Mouse (Mus musculus) naive thymus-derived CD4-positive, alpha-beta T cell, adult 2 months (primary cell): ENCODE results near the gene Fam198b.
"Not testable (repeated sequence)": the region's sequence is repeated elsewhere in the genome, so short reads cannot be mapped to it uniquely, and the experiment has no call there.

Source experiments
- DNase-seq: peaks from one replicate; pipeline ENCODE4 v3.0.0-alpha.2; 2011; ENCODE audit warnings: low read depth

Gene Fam198b

DNA sequence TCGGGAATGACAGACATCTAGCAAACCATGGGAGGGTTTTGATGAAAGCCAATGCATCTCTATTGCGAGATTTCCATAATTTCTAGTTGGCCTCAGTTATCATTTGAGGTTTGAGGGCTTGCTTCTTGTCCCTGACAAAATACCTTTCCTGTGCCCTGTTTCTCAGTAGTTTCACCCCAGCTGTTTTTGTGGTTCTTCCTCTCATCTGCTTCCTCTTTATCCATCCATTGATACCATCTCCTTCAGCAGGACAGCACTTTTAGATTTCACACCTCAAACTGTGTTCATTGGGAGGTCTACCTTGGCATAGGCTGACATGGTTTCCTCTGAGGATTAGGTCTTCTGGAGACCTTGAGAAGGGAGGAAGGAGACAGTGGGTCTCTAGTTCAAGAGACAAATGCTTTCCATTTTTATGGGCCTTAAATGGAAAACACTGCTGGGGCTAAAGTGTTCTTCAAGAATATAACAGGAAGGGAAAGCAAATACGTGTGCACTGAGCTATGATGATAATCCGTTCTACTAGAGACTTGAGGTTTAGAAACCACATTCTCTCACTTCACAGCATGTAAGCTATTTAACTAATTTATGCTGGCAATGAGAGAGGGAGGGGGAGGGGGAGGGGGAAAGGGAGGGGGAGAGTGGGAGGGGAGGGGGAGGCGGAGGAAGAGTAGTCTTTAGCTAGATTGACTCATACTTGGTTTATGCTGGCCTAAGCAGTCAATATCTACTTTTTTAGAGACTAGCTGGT lies 41.8 kb downstream of the Fam198b start:
- no peak for DNase-seq

DNA sequence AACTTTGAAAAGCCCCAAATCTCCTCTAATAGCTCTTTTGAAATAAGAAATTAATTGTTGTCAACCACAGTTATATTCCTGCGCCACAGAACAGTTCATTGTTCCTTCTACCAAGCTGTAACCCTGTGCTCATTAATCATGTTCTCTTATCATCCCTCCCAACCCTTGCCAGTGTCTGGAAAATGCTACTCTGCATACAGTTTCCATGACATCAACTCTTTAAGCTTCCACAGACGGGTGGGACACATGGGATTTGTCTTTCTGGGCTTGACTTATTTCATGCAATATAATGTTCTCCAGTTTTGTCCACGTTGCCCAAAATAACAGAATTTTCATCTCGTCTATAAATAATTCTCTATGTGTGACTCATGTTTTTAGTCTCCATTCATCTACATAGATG lies 42.7 kb downstream of the Fam198b start:
- DNase-seq, result no peak

DNA sequence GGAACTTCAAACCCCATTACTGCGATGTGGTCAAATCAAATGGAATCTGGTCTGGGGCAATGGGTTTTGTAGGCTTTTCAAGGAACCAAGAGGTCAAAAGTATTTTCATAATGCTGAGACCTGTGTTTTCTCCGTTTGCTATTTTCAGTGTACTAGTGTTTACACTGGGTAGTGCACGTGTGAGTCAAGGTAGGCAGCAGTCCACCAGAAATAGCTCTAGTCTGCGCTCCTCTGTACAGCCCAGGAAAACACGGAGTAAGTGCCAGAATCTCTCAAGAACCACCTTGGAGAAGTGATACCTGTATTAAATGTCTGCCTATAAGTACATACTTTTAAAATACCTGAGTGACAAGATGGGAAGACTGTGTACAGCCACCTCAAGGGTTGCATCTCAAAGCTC lies 44.1 kb downstream of the Fam198b start:
- DNase-seq, result no peak

DNA sequence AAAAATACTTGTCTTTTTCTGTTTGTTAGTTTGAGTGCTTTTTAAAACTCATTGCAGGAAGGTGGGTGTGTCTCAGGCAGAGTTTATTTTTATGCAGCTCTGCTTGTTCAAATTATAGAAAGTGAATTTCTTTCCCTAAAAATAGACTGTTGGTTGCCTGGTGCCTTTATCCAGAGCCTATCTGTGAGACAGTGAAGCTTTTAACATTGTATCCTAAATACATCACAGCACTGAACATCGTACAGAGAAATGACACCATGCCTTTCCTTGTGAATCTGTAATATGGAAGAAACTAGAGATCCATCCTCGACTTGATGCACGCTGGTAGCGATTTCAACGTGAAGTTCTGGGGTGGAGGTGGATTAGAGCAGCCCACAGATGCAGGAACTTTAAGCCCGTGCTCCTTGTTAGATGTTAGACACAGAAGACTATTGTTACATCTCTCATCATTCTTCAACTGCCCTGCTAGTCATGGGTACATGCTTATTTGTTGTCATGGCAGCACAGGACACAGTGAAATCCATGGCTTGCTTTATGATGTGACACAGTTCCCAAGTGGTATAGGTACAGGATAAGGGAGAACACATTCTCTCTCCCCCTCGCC lies 45.9 kb downstream of the Fam198b start:
- no peak for DNase-seq

GRCm38 (mm10) chr3:79936213-79936612 lies 51.9 kb downstream of the Fam198b start:
- DNase-seq, result no peak

DNA sequence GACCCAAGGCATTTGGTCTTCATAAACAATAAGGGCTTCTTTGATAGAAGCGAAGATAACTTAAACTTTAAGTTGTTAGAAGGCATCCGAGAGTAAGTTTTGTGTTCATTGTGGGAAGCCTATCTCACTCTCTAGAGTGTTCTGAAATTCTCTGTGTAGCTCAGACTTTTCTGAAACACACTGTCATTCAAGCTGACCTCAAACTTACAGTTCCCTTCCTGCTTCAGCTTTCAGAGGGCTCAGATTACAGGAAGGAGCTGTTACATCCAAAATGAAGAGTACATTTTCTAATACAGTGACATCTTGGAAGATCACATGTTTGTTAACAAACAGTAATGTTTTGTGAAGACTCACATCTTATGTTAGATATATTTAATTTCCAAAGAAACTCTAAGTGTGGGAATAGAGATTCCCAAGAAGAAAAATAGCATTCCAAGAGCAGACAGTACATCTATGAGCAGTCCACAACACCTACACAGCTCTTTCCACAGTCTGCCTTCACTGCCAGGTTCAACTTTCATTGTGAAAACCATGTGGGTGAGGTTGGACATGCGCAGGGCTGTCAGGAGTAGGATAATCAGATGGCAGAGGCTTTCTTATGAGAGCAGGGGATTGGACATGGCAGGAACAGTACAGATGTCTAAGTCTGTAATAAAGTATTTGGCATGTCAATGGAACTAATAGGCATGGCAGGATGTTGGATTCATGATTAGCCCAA lies 52.6 kb downstream of the Fam198b start:
- no peak for DNase-seq

GRCm38 (mm10) chr3:79947736-79948135 lies 63.4 kb downstream of the Fam198b start:
- no peak for DNase-seq

- no peak for DNase-seq
Observed at GRCm38 (mm10) chr3:79948151-79948550, 63.8 kb downstream of the Fam198b start.

DNA sequence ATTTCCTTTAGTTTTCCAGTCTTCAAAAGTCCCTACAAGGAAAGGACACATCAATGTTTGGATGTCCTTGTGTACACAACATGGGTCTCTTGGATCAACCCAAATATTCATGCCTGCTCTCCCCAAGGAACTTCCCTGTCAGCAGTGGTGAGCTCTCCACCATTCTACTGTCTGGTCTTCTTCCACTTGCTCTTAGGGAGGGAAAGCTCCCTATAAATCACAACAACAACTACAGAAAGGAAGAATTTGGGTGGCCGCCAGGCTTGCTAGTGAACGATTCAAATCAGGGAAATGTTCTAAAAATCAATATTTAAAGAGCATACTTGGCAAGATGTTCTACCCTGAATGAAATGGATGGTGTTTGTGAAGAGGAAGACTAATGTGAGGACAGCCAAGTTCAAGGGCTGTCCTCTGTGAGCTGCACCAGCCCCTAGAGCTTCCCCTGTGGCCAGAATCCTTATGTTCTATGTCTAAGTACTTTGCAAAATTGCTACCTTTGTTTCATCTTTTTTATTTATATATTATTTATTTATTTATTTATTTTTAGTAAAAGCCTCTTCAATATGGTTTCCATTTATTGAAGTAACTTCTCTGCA lies 68.9 kb downstream of the Fam198b start:
- DNase-seq, result no peak

DNA sequence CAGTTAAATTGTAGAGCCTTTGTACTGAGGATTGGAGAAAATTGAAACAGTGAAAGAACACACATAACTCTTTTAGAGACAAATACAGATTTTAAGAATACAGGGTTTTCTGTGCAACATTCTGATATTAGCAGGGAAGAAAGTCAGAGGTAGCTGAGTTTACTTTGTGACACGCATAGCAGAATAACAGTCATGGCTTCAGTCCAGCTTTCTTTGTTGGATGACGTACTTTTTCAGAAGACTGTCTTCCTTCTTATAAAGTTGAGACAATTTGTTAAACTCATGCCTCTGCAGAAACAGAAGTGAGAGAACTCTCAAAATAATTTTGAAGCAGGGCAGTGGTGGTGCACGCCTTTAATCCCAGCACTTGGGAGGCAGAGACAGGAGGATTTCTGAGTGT lies 70.9 kb downstream of the Fam198b start:
- no peak for DNase-seq

DNA sequence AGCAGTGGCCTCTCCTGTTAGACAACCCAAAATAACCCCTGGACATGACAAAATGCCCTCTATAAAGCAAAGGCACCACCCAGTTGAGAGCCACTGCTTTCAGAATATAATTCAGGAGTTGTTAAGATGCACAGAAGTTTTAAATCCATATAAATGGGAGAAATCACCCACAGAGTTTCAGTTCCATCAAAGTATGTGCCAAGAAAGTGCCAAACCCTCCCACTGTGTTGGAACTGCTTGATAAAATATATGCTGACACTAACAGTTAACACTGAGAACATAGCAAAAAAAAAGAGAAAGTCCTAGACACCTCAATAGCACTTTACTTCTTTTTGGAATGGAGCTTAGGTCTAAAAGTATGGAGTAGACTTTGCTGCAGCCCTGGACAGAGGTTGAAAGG lies 72.5 kb downstream of the Fam198b start:
- no peak for DNase-seq

GRCm38 (mm10) chr3:79957752-79958151 lies 73.4 kb downstream of the Fam198b start:
- no peak for DNase-seq

- no peak for DNase-seq
Observed at GRCm38 (mm10) chr3:79966709-79967108, 82.4 kb downstream of the Fam198b start.

DNA sequence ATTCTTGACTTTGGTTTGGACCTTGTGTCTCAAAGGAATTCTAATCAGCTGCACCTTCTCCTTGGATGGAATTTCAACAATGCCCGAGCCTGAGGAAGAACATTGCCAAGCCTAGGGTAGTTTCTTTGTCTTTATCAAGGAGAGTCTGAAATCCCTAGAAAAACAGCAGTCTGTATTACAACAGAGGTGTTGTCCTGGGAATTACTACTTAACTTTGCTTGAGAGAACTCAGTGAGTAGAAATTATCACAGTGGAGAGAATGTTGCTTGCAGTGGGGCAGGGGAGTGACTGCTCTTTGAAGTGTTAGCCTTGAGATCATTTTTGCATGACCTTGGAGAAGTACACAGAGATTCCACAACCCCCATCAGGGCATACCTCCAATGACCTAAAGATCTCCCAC lies 83.0 kb downstream of the Fam198b start:
- no peak for DNase-seq

GRCm38 (mm10) chr3:79968426-79968825 lies 84.1 kb downstream of the Fam198b start:
- DNase-seq, result no peak

DNA sequence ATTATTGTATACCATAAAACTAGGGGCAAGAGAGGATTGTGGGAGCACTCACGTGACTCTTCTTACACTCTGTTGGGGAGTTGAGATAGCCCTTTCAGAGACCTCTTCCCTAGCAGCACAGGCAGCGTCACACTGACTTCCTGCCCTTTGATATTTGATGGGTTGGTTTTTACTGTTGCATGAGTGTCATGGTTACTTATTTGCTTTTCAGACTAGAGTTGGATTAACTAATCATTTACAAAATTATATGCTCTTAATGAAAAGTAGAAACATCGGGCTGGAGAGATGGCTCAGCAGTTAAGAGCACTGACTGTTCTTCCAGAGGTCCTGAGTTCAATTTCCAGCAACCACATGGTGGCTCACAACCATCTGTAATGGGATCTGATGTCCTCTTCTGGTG lies 85.2 kb downstream of the Fam198b start:
- not testable (repeated sequence) for DNase-seq

DNA sequence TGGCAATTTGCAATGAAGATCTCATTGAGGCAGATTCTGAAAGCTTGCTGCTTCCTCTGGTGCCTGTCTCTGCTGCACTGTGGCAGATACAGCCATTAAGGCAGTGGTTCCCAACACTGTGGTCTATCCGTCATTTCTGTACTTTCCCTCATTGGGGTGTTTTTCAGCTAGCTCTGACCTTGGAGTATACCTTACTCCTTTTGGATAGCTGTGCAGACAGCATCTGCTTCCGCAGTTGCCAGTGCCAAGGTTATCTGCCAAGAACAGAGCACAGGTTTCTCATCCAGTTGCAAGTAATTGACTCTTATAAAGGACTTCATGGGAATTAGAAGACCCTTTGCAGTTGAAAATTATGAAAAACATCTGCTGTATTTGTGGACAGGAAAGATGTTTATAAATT lies 85.7 kb downstream of the Fam198b start:
- DNase-seq, result no peak

- DNase-seq, result no peak
Observed at GRCm38 (mm10) chr3:79970498-79970897, 86.2 kb downstream of the Fam198b start.

DNA sequence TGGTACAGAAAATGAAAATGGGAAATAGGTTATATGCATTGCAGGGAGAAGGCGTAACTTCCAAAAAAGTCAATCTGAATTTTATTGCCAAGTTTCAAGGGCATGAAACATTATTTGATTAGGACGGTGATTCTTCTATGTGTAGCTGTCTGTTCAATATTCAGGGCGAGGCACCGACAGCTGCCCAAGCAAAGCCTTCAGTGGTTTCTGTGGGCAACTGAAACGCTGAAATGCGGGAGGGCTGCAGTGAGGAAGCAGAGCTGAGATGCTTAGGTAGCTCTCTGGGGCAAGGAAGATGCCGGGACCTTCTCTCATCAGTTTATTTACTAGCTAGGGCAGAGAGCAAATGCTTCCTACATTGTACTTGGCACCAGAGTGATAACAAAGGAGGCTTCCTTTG lies 87.2 kb downstream of the Fam198b start:
- no peak for DNase-seq

DNA sequence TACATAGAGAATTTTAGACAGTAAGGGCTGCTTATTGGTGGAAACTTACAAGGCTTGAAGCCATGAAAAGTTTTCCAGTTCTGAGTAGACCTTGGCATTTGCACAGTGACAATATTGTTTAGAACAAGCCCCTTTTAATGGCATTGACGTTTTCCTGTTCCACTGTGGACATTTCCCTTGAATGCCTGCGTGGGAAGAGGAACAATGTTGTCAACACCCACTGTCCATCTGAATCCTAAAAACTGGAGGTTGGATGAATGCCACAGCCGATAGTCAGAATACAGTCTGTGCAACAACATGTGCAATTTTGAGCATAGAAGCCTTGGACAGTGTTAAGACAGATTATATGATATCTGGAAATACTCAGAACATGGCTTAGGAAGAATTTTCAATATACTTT lies 92.5 kb downstream of the Fam198b start:
- no peak for DNase-seq

- DNase-seq, result no peak
Observed at GRCm38 (mm10) chr3:79977656-79978450, 93.5 kb downstream of the Fam198b start.

- DNase-seq, result no peak
Observed at GRCm38 (mm10) chr3:79980714-79981113, 96.4 kb downstream of the Fam198b start.
